Mouse (Mus musculus) lung, postnatal 0 days (tissue): ENCODE results near the gene Cptp. TPM values are rescaled to one million over a fixed set of nuclear protein-coding genes. Genes with fewer than 3 reads are reported as not detected.

Experiments used
- ATAC-seq: fragments of 200-750 bp; cut with Nextera tagmentation; 2 replicates; pipeline ENCODE4 v1.8.0; 2017; ENCODE audit warnings: moderate library complexity
- DNase-seq: peaks from one replicate; pipeline ENCODE4 v3.0.0-alpha.2; 2016; ENCODE audit warnings: low spot score
- H3K27ac ChIP-seq: fragments of 300-500 bp; sonication (generic); 2 replicates; pipeline ENCODE4 v1.5.1; 2014; ENCODE audit warnings: antibody characterized with exemption, mild to moderate bottlenecking, low read length, mixed read lengths
- H3K27me3 ChIP-seq: fragments of 300-500 bp; sonication (generic); replicated peaks from 2 replicates; pipeline ENCODE4 v1.6.1; 2014; ENCODE audit warnings: low read length, mixed read lengths; ENCODE audit not compliant: insufficient read depth
- H3K36me3 ChIP-seq: fragments of 300-500 bp; sonication (generic); 2 replicates; pipeline ENCODE4 v1.6.1; 2014; ENCODE audit warnings: low read length, mixed read lengths; ENCODE audit not compliant: insufficient read depth
- H3K4me1 ChIP-seq: fragments of 300-500 bp; sonication (generic); 2 replicates; pipeline ENCODE4 v1.6.1; 2014; ENCODE audit warnings: antibody characterized with exemption, low read depth, low read length, mixed read lengths; ENCODE audit not compliant: insufficient read depth
- H3K4me2 ChIP-seq: fragments of 300-500 bp; sonication (generic); replicated peaks from 2 replicates; pipeline ENCODE4 v1.6.1; 2014; ENCODE audit warnings: low read depth, mild to moderate bottlenecking, low read length, moderate library complexity, mixed read lengths
- H3K4me3 ChIP-seq: fragments of 300-500 bp; sonication (generic); 2 replicates; pipeline ENCODE4 v1.5.1; 2014; ENCODE audit warnings: low read depth, low read length
- H3K9ac ChIP-seq: fragments of 300-500 bp; sonication (generic); replicated peaks from 2 replicates; pipeline ENCODE4 v1.6.1; 2014; ENCODE audit warnings: low read depth, mild to moderate bottlenecking
- H3K9me3 ChIP-seq: fragments of 300-500 bp; sonication (generic); 2 replicates; pipeline ENCODE4 v1.6.1; 2016; ENCODE audit warnings: low read length, mixed read lengths
- CTCF ChIP-seq: IDR thresholded peaks from 2 replicates; pipeline ENCODE4 v1.5.1; 2016; ENCODE audit warnings: antibody characterized with exemption, mild to moderate bottlenecking
- EP300 ChIP-seq: IDR thresholded peaks from 2 replicates; pipeline ENCODE4 v1.6.1; 2016; ENCODE audit warnings: antibody characterized with exemption, mild to moderate bottlenecking, control low read depth
- WGBS: fragments of 180-500 bp; shearing (Covaris S2); extraction: QIAGEN DNeasy Blood & Tissue Kit; methylation state at CpG from one replicate; pipeline ENCODE4 v1.1.7; 2014; 5-methylcytosine and 5-hydroxymethylcytosine counted together
- polyA plus RNA-seq: library from polyadenylated mRNA; unstranded; fragments of >200 nt; fragmentation: Nextera tagmentation; extraction: Ambion mirVana; gene quantifications from 2 replicates; pipeline ENCODE4 v1.2.1, GENCODE M21; 2015

Gene Cptp
- polyA plus RNA-seq, 1 experiment from 2014 or later, result 13.8 TPM

DNA sequence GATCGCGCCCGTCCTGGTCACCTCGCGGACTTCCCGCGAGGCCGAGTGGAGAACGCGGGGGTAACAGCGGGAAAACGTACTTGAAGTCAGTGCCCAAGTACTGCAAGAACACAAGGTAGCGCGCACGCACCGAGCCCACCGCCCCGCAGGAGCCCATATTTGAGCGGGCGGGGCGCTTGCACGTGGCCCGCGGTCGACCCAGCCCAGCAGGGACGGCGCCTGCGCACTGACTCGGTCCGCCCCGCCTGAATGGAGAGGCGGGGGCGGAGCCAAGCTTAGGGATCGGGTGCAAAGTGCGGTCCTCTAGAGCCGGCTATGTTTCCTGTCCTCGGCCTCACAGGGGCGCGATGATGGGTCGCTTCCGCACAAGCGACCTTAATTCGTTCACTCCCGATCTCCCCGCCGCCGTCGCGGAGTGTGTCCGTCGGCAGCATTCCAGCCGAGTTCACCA, 22.3 kb upstream of the Cptp start, which contains the start of the genes Pusl1 and Acap3:
Pusl1 (minus strand) TSS at position 231 of the 451 bp plus-strand sequence.
Acap3 (plus strand) TSS at position 272 of the 451 bp plus-strand sequence.
- WGBS, result 2% methylated on average over 45 of the region's 52 CpGs
- DNase-seq, result peak; percentile 97
- H3K36me3 ChIP-seq, result peaks cover 18% of the 10 kb centered on the region
- no peak for TF ChIP-seq EP300
- no peak for TF ChIP-seq CTCF
- H3K4me1 ChIP-seq, result peaks cover 29% of the 10 kb centered on the region
- peak within 1 kb of the TSS; percentile 90 for H3K4me3 ChIP-seq
- ATAC-seq, result peak; percentile 90
- no peaks in the 10 kb centered on the region for H3K9me3 ChIP-seq
- peak within 1 kb of the TSS; percentile 99 for H3K27ac ChIP-seq
- H3K27me3 ChIP-seq, result no peaks in the 10 kb centered on the region
- peak within 1 kb of the TSS; percentile 97 for H3K4me2 ChIP-seq
- peak within 1 kb of the TSS; percentile 91 for H3K9ac ChIP-seq

DNA sequence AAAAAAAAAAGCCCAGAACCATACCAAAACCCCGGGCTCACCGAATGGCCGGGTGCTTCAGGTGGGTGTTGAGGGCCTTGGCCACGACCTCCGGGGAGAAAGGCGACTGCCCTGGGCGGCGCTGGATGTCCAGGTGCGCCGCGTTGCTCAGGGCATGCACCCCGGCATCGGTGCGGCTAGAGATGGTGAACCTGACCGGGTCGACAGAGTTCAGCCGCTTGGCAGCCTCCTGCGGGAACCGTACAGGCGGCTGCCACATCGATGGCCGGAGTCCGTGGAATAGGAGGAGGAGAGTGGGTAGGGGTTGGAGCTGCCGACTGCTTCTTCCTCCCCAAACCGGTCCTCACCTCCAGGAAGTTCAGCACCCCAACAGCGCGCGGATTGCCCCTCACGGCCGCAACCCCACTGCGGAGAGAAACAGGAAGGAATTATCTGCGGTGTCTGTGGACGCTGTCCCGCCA, 21.8 kb upstream of the Cptp start:
- Histone ChIP-seq H3K4me2 (peak overlapping the region; percentile 97), H3K27me3 (no peaks in the 10 kb centered on the region), H3K9me3 (no peaks in the 10 kb centered on the region), H3K4me1 (peaks cover 29% of the 10 kb centered on the region), H3K4me3 (peak overlapping the region; percentile 90), H3K27ac (peak overlapping the region; percentile 99; the same call in 1 of the 2 replicates), H3K9ac (peak overlapping the region; percentile 91), H3K36me3 (peaks cover 22% of the 10 kb centered on the region)
- TF ChIP-seq CTCF, result no peak
- TF ChIP-seq EP300, result no peak
- ATAC-seq (no peak), DNase-seq (peak; percentile 20)
- under 1% methylated on average over 32 of the region's 34 CpGs for WGBS

DNA sequence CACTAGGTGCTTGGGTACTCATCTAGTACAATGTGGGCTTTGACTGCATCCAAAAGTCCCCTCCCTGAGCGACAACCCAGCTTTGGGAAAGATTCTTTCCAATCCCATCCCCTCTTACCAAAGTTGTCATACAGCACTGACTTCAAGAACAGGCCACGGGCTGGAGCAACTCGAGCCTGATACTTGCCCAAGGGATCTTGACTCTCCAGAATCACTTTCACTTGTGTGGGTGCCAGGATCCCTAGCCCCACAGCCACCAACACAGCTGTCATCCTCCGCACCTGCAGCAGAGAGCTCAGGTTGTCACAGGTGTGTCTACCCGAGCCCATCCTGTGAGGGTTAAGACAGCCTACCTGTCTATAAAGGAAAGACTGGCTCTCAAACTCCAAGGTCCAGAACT, 20.1 kb upstream of the Cptp start:
- H3K4me2 ChIP-seq, result no peak overlapping the region
- ATAC-seq, result no peak
- no peaks in the 10 kb centered on the region for H3K9me3 ChIP-seq
- TF ChIP-seq EP300, result no peak
- no peak for TF ChIP-seq CTCF
- peaks cover 12% of the 10 kb centered on the region for H3K4me1 ChIP-seq
- no peak for DNase-seq
- WGBS, result 81% methylated on average over 5 of the region's 5 CpGs
- no peak overlapping the region for H3K4me3 ChIP-seq
- no peaks in the 10 kb centered on the region for H3K27me3 ChIP-seq
- H3K27ac ChIP-seq, result no peak overlapping the region
- peaks cover 31% of the 10 kb centered on the region for H3K36me3 ChIP-seq
- H3K9ac ChIP-seq, result no peak overlapping the region

- H3K4me3 ChIP-seq, result no peak overlapping the region
- H3K27ac ChIP-seq, result no peak overlapping the region
- no peak for DNase-seq
- WGBS, result 93% methylated on average over 9 of the region's 9 CpGs
- no peak overlapping the region for H3K4me2 ChIP-seq
- peaks cover under 1% of the 10 kb centered on the region; the same call in 1 of the 2 replicates for H3K4me1 ChIP-seq
- ATAC-seq, result no peak
- H3K9me3 ChIP-seq, result no peaks in the 10 kb centered on the region
- H3K9ac ChIP-seq, result no peak overlapping the region
- no peaks in the 10 kb centered on the region for H3K27me3 ChIP-seq
- no peak for TF ChIP-seq EP300
- TF ChIP-seq CTCF, result no peak
- peaks cover 31% of the 10 kb centered on the region for H3K36me3 ChIP-seq
Observed at GRCm38 (mm10) chr4:155888181-155888580, 18.9 kb upstream of the Cptp start.

- Histone ChIP-seq H3K27me3 (no peaks in the 10 kb centered on the region), H3K9me3 (no peaks in the 10 kb centered on the region), H3K4me3 (no peak overlapping the region), H3K36me3 (peaks cover 31% of the 10 kb centered on the region), H3K4me2 (no peak overlapping the region), H3K9ac (no peak overlapping the region), H3K4me1 (no peaks in the 10 kb centered on the region; the same call in 1 of the 2 replicates), H3K27ac (no peak overlapping the region)
- no peak for ATAC-seq
- no peak for DNase-seq
- no peak for TF ChIP-seq CTCF
- TF ChIP-seq EP300, result no peak
- WGBS, result 89% methylated on average over 10 of the region's 10 CpGs
Observed at GRCm38 (mm10) chr4:155887674-155888073, 18.4 kb upstream of the Cptp start.

DNA sequence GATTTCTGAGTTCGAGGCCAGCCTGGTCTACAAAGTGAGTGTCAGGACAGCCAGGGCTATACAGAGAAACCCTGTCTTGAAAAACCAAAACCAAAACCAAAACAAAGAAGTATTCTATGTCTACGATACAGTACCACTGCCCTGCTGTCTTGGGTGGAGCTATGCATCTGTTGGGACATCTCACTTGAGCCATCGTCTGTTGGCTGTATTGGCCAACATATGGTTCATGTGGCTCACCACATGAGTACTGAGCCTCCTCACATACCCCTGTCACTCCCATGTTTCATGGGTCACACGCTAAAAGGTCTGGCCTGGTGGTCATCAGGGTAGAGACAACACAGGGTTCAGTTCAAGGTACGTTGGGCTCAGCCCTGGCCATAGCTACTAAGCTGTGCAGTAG, 17.1 kb upstream of the Cptp start:
- H3K9ac ChIP-seq, result no peak overlapping the region
- DNase-seq (no peak), ATAC-seq (no peak)
- H3K27ac ChIP-seq, result no peak overlapping the region
- peaks cover 31% of the 10 kb centered on the region for H3K36me3 ChIP-seq
- no peak overlapping the region for H3K4me2 ChIP-seq
- H3K4me3 ChIP-seq, result no peak overlapping the region
- H3K4me1 ChIP-seq, result no peaks in the 10 kb centered on the region; the same call in 1 of the 2 replicates
- TF ChIP-seq CTCF (no peak), EP300 (no peak)
- no peaks in the 10 kb centered on the region for H3K27me3 ChIP-seq
- H3K9me3 ChIP-seq, result no peaks in the 10 kb centered on the region
- WGBS, result 90% methylated on average over 5 of the region's 5 CpGs

GRCm38 (mm10) chr4:155883587-155883986, 14.3 kb upstream of the Cptp start:
- Histone ChIP-seq H3K4me1 (no peaks in the 10 kb centered on the region), H3K9me3 (no peaks in the 10 kb centered on the region)

More at GRCm38 (mm10) chr4:155883587-155883986, 14.3 kb upstream of the Cptp start:
- Histone ChIP-seq H3K4me2 (no peak overlapping the region), H3K36me3 (peaks cover 25% of the 10 kb centered on the region), H3K9ac (no peak overlapping the region), H3K4me3 (no peak overlapping the region), H3K27ac (peak overlapping the region; percentile 54), H3K27me3 (no peaks in the 10 kb centered on the region)
- TF ChIP-seq CTCF (no peak), EP300 (peak; percentile 41; the same call in 1 of the 2 replicates)
- DNase-seq (peak; percentile 33), ATAC-seq (peak; percentile 28)
- 66% methylated on average over 3 of the region's 3 CpGs for WGBS
